In the genomic region with DNA sequence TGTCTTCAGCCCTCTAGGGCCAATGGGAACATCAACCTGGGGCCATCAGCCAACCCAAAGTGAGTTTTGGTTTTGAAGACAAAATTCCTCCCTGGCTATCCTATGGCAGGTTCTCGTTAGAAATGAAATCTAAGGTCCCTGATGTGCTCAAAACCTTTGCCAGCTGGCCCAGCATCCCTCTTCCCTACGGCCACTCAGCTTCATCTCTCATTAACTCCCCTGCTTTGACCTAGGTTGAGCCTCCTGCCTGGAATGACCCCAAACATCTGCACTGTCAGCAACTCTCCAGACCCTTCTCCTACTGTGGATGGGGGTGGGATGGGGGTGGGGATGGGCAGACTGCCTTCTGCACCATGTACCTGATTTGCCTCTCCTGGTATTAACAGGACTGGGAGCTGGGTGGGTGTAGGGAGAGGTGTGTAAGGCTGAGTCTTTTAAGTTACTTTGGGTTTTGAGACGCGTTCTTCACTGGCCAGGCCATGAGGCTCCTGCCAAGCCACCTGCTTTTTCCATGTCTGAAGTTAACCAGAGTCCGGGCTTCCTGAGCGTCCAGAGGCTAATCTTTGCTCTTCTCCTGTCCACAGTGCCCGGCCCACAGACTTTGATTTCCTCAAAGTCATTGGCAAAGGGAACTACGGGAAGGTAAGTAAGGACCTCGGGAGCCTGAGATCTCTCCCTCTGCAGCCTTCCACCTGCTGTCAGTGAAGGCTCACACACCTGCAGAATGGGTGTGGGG, we compare ENCODE assay signal across 21 mouse cellular contexts. TPM values are rescaled to one million over a fixed set of nuclear protein-coding genes. Genes with fewer than 3 reads are reported as not detected.
"Had no signal": no experiment of that assay in that cellular context is flagged by ENCODE, and none has a peak within 500 bp of the region (broad histone marks: within the 10 kb centered on the region; RNA-seq: fewer than 3 reads in every experiment).

No protein-coding gene starts in this region.

- H3K9me3 ChIP-seq: lung, embryonic 15.5 days; midbrain, embryonic 10.5 days; midbrain, embryonic 12.5 days; neural tube, embryonic 13.5 days; stomach, embryonic 15.5 days had no signal

- DNase-seq: lung, adult 2 months; lung, postnatal 14 days; lung, postnatal 4 days; midbrain, embryonic 14.5 days; right cerebral cortex, postnatal 14 days; thymus, adult 2 months; thymus, postnatal 25 days; thymus, postnatal 4 days had no signal

- H3K27ac ChIP-seq: lung, embryonic 15.5 days; midbrain, embryonic 10.5 days; midbrain, embryonic 12.5 days; neural tube, embryonic 13.5 days; stomach, embryonic 15.5 days; stomach, postnatal 0 days had no signal

- H3K4me1 ChIP-seq: midbrain, embryonic 12.5 days; stomach, embryonic 15.5 days had no signal

- ATAC-seq: lung, postnatal 0 days; midbrain, embryonic 16.5 days had no signal

- H3K36me3 ChIP-seq: lung, embryonic 15.5 days; midbrain, embryonic 10.5 days; midbrain, embryonic 12.5 days; neural tube, embryonic 13.5 days; stomach, embryonic 15.5 days had no signal

- H3K4me2 ChIP-seq: lung, embryonic 15.5 days; midbrain, embryonic 12.5 days; neural tube, embryonic 13.5 days; stomach, embryonic 15.5 days had no signal

- H3K4me3 ChIP-seq: lung, embryonic 15.5 days; midbrain, embryonic 10.5 days; midbrain, embryonic 12.5 days; myocyte; neural tube, embryonic 13.5 days; stomach, embryonic 15.5 days had no signal

- H3K9ac ChIP-seq: lung, embryonic 15.5 days; midbrain, embryonic 12.5 days; neural tube, embryonic 13.5 days; stomach, embryonic 15.5 days had no signal

- H3K27me3 ChIP-seq: lung, embryonic 15.5 days; neural tube, embryonic 13.5 days; stomach, embryonic 15.5 days had no signal

RNA-seq across cellular contexts. Expression of gene Sgk2, which starts 6.9 kb away (rescaled TPM):
- total RNA-seq: megakaryocyte, adult 5-6 weeks; megakaryocyte-erythroid progenitor cell, adult 5-6 weeks; neutrophil, adult 5-6 weeks had no signal
- polyA plus RNA-seq: lung, embryonic 15.5 days; midbrain, embryonic 10.5 days; midbrain, embryonic 12.5 days; midbrain, embryonic 16.5 days; myocyte; neural tube, embryonic 11.5 days; neural tube, embryonic 13.5 days had no signal

RNA-seq across cellular contexts. Expression of gene L3mbtl1, which starts 50.8 kb away (rescaled TPM):
- polyA plus RNA-seq: lung, postnatal 0 days; myocyte had no signal
